Mouse (Mus musculus): ENCODE data around the gene Rab1a.

DNA sequence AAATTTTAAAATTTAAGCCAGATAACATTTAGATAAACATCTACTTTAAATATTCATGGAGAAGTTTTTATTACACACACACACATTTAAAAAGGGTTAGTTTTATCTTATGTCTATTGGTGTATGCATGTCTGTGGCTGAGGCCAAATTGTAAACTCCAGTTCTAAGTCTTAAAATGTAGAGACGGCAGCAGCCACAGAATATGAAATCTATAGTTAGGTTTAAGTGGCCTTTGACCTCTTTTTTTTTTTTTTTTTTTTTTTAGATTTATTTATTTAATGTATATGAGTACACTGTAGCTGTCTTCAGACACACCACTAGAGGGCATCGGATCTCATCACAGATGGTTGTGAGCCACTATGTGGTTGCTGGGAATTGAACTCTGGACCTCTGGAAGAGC is 6.4 kb downstream of the Rab1a start:
- TF ChIP-seq CTCF (conservative IDR thresholded peaks at IDR 0.05; ENCODE audit: low read length), result no peak; the same call in 1 of the 2 replicates
- no peak for TF ChIP-seq NANOG (IDR thresholded peaks at IDR 0.05; ENCODE audit: borderline replicate concordance, low read length)
